Mouse (Mus musculus) E14TG2a.4 (cell line): ENCODE measurements at regions not wholly inside any gene's neighbourhood (a gene's known extent, or its start where the extent isn't known, plus 50 kb on each side); places are given as distances from the start of the nearest gene placed in this dataset.

Source experiments
- H3K27me3 ChIP-seq: 2 replicates; pipeline ENCODE4 v1.6.1; 2014; ENCODE audit warnings: low read length, control low read depth; ENCODE audit not compliant: insufficient read depth
- H3K36me3 ChIP-seq: 2 replicates; pipeline ENCODE4 v1.6.1; 2014; ENCODE audit warnings: low read length, control low read depth; ENCODE audit not compliant: insufficient read depth
- H3K4me1 ChIP-seq: replicated peaks from 2 replicates; pipeline ENCODE4 v1.6.1; 2014; ENCODE audit warnings: low read depth, low read length, control low read depth
- H3K4me3 ChIP-seq: replicated peaks from 2 replicates; pipeline ENCODE4 v1.5.1; 2014; ENCODE audit warnings: mild to moderate bottlenecking, low read length
- H3K9me3 ChIP-seq: 2 replicates; pipeline ENCODE4 v1.6.1; 2014; ENCODE audit warnings: low read length, control low read depth
- CTCF ChIP-seq: conservative IDR thresholded peaks from 2 replicates; pipeline ENCODE4 v1.5.1; 2014; ENCODE audit warnings: low read length
- NANOG ChIP-seq: IDR thresholded peaks from 2 replicates; pipeline ENCODE4 v1.6.1; 2014; ENCODE audit warnings: borderline replicate concordance, low read length, mixed read lengths
- POU5F1 ChIP-seq: IDR thresholded peaks from 2 replicates; pipeline ENCODE4 v1.6.1; 2014; ENCODE audit warnings: low read length, borderline replicate concordance

- TF ChIP-seq CTCF (no peak), POU5F1 (no peak), NANOG (no peak)
- H3K4me3 ChIP-seq, result no peak overlapping the region
- no peaks in the 10 kb centered on the region for H3K9me3 ChIP-seq
- no peaks in the 10 kb centered on the region for H3K36me3 ChIP-seq
- no peaks in the 10 kb centered on the region for H3K4me1 ChIP-seq
- no peaks in the 10 kb centered on the region for H3K27me3 ChIP-seq
Measured at GRCm38 (mm10) chr2:159680641-159681040, 653.3 kb downstream of the Gm826 start.

GRCm38 (mm10) chr2:159703100-159703499 is 630.9 kb downstream of the Gm826 start:
- Histone ChIP-seq H3K4me1 (no peaks in the 10 kb centered on the region), H3K4me3 (no peak overlapping the region), H3K36me3 (no peaks in the 10 kb centered on the region), H3K27me3 (no peaks in the 10 kb centered on the region), H3K9me3 (peaks cover 13% of the 10 kb centered on the region)
- TF ChIP-seq POU5F1 (no peak), CTCF (no peak), NANOG (no peak)

GRCm38 (mm10) chr2:159708141-159708540 is 625.8 kb downstream of the Gm826 start:
- no peaks in the 10 kb centered on the region for H3K9me3 ChIP-seq
- H3K4me1 ChIP-seq, result no peaks in the 10 kb centered on the region
- H3K4me3 ChIP-seq, result no peak overlapping the region
- H3K36me3 ChIP-seq, result no peaks in the 10 kb centered on the region
- no peaks in the 10 kb centered on the region for H3K27me3 ChIP-seq
- TF ChIP-seq POU5F1, result no peak
- TF ChIP-seq CTCF, result no peak
- TF ChIP-seq NANOG, result no peak

- TF ChIP-seq POU5F1 (no peak), NANOG (no peak), CTCF (no peak)
- Histone ChIP-seq H3K9me3 (no peaks in the 10 kb centered on the region), H3K27me3 (no peaks in the 10 kb centered on the region), H3K36me3 (no peaks in the 10 kb centered on the region), H3K4me3 (no peak overlapping the region), H3K4me1 (no peaks in the 10 kb centered on the region)
Measured at GRCm38 (mm10) chr2:159714633-159715032, 619.3 kb downstream of the Gm826 start.

GRCm38 (mm10) chr2:159718738-159719137 is 615.2 kb downstream of the Gm826 start:
- TF ChIP-seq POU5F1 (no peak), NANOG (no peak), CTCF (no peak)
- H3K27me3 ChIP-seq, result no peaks in the 10 kb centered on the region
- H3K9me3 ChIP-seq, result no peaks in the 10 kb centered on the region
- H3K36me3 ChIP-seq, result no peaks in the 10 kb centered on the region
- no peaks in the 10 kb centered on the region for H3K4me1 ChIP-seq
- H3K4me3 ChIP-seq, result no peak overlapping the region

GRCm38 (mm10) chr2:159725158-159726076 is 608.5 kb downstream of the Gm826 start:
- H3K9me3 ChIP-seq, result no peaks in the 10 kb centered on the region
- H3K27me3 ChIP-seq, result no peaks in the 10 kb centered on the region
- H3K36me3 ChIP-seq, result no peaks in the 10 kb centered on the region
- no peak overlapping the region for H3K4me3 ChIP-seq
- H3K4me1 ChIP-seq, result no peaks in the 10 kb centered on the region
- TF ChIP-seq POU5F1, result no peak
- no peak for TF ChIP-seq CTCF
- TF ChIP-seq NANOG, result no peak

GRCm38 (mm10) chr2:159729301-159729700 is 604.7 kb downstream of the Gm826 start:
- Histone ChIP-seq H3K4me3 (no peak overlapping the region), H3K4me1 (no peaks in the 10 kb centered on the region), H3K27me3 (no peaks in the 10 kb centered on the region), H3K9me3 (no peaks in the 10 kb centered on the region), H3K36me3 (no peaks in the 10 kb centered on the region)
- TF ChIP-seq CTCF (no peak), NANOG (no peak), POU5F1 (no peak)

- TF ChIP-seq CTCF, result no peak
- TF ChIP-seq NANOG, result no peak
- no peak for TF ChIP-seq POU5F1
- H3K9me3 ChIP-seq, result no peaks in the 10 kb centered on the region
- H3K4me1 ChIP-seq, result no peaks in the 10 kb centered on the region
Measured at GRCm38 (mm10) chr2:159730221-159730620, 603.7 kb downstream of the Gm826 start.

GRCm38 (mm10) chr2:159731305-159731704 is 602.7 kb downstream of the Gm826 start:
- TF ChIP-seq POU5F1 (no peak), CTCF (no peak), NANOG (no peak)
- Histone ChIP-seq H3K4me3 (no peak overlapping the region), H3K36me3 (no peaks in the 10 kb centered on the region), H3K9me3 (no peaks in the 10 kb centered on the region), H3K27me3 (no peaks in the 10 kb centered on the region), H3K4me1 (no peaks in the 10 kb centered on the region)

More at GRCm38 (mm10) chr2:159730221-159730620, 603.7 kb downstream of the Gm826 start:
- Histone ChIP-seq H3K36me3 (no peaks in the 10 kb centered on the region), H3K4me3 (no peak overlapping the region), H3K27me3 (no peaks in the 10 kb centered on the region)
